Mouse (Mus musculus) neural tube, embryonic 12.5 days (tissue): ENCODE results near the gene Mmp28. TPM values are rescaled to one million over a fixed set of nuclear protein-coding genes. Genes with fewer than 3 reads are reported as not detected.

Source experiments
- ATAC-seq: fragments of 200-750 bp; cut with Nextera tagmentation; 2 replicates; pipeline ENCODE4 v1.8.0; 2017; ENCODE audit warnings: low read depth, mild to moderate bottlenecking, moderate TSS enrichment, moderate library complexity; ENCODE audit not compliant: low FRiP score
- H3K27ac ChIP-seq: fragments of 300-500 bp; sonication (generic); 2 replicates; pipeline ENCODE4 v1.5.1; 2016
- H3K27me3 ChIP-seq: fragments of 300-500 bp; sonication (generic); replicated peaks from 2 replicates; pipeline ENCODE4 v1.6.1; 2016; ENCODE audit warnings: mild to moderate bottlenecking
- H3K36me3 ChIP-seq: fragments of 300-500 bp; sonication (generic); 2 replicates; pipeline ENCODE4 v1.6.1; 2016; ENCODE audit warnings: mild to moderate bottlenecking
- H3K4me1 ChIP-seq: fragments of 300-500 bp; sonication (generic); 2 replicates; pipeline ENCODE4 v1.6.1; 2016
- H3K4me2 ChIP-seq: fragments of 300-500 bp; sonication (generic); replicated peaks from 2 replicates; pipeline ENCODE4 v1.6.1; 2016; ENCODE audit warnings: mild to moderate bottlenecking
- H3K4me3 ChIP-seq: fragments of 300-500 bp; sonication (generic); 2 replicates; pipeline ENCODE4 v1.5.1; 2016
- H3K9ac ChIP-seq: fragments of 300-500 bp; sonication (generic); 2 replicates; pipeline ENCODE4 v1.6.1; 2016; ENCODE audit warnings: mild to moderate bottlenecking
- H3K9me3 ChIP-seq: fragments of 300-500 bp; sonication (generic); 2 replicates; pipeline ENCODE4 v1.6.1; 2016; ENCODE audit warnings: mild to moderate bottlenecking
- WGBS: fragments of 180-500 bp; shearing (Covaris S2); methylation state at CpG from one replicate; pipeline ENCODE4 v1.1.7; 2016; 5-methylcytosine and 5-hydroxymethylcytosine counted together
- polyA plus RNA-seq: library from polyadenylated mRNA; unstranded; fragments of >200 nt; fragmentation: Nextera tagmentation; extraction: Ambion mirVana; gene quantifications from 2 replicates; pipeline ENCODE4 v1.2.1, GENCODE M21; 2016

Gene Mmp28
- polyA plus RNA-seq, 1 experiment from 2014 or later, result 2.4 TPM

- peaks cover 9% of the 10 kb centered on the region; the same call in 1 of the 2 replicates for H3K4me1 ChIP-seq
- H3K9ac ChIP-seq, result no peak overlapping the region
- H3K27me3 ChIP-seq, result peaks cover 35% of the 10 kb centered on the region
- no peak for ATAC-seq
- H3K9me3 ChIP-seq, result no peaks in the 10 kb centered on the region
- no peak overlapping the region for H3K4me2 ChIP-seq
- H3K4me3 ChIP-seq, result no peak overlapping the region
- 34% methylated on average over 4 of the region's 4 CpGs for WGBS
- H3K36me3 ChIP-seq, result no peaks in the 10 kb centered on the region
- H3K27ac ChIP-seq, result no peak overlapping the region
These were observed 42.5 kb downstream of the Mmp28 start for GRCm38 (mm10) chr11:83420338-83420737.

DNA sequence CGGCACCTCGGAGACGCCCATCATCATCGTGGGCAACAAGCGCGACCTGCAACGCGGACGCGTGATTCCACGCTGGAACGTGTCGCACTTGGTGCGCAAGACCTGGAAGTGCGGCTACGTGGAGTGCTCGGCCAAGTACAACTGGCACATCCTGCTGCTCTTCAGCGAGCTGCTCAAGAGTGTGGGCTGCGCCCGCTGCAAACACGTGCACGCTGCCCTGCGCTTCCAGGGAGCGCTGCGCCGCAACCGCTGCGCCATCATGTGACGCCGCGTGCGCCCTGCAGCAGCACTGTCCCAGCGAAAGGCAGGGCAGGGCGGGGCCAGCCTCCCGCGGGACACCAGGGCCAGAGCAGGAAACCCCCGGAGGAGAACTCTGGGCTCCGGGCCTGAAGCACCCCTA, 44.3 kb downstream of the Mmp28 start:
- no peaks in the 10 kb centered on the region for H3K36me3 ChIP-seq
- no peak for ATAC-seq
- H3K4me3 ChIP-seq, result no peak overlapping the region
- H3K9me3 ChIP-seq, result no peaks in the 10 kb centered on the region
- peaks cover 9% of the 10 kb centered on the region; the same call in 1 of the 2 replicates for H3K4me1 ChIP-seq
- 7% methylated on average over 38 of the region's 38 CpGs for WGBS
- H3K27me3 ChIP-seq, result peaks cover 36% of the 10 kb centered on the region
- no peak overlapping the region for H3K27ac ChIP-seq
- peak overlapping the region; percentile 48 for H3K4me2 ChIP-seq
- H3K9ac ChIP-seq, result no peak overlapping the region

- Histone ChIP-seq H3K4me1 (peaks cover 9% of the 10 kb centered on the region; the same call in 1 of the 2 replicates), H3K4me3 (no peak overlapping the region), H3K36me3 (no peaks in the 10 kb centered on the region), H3K9me3 (no peaks in the 10 kb centered on the region), H3K27me3 (peaks cover 34% of the 10 kb centered on the region), H3K27ac (no peak overlapping the region), H3K9ac (no peak overlapping the region), H3K4me2 (no peak overlapping the region)
- 83% methylated on average over 7 of the region's 7 CpGs for WGBS
- no peak for ATAC-seq
These were observed 45.2 kb downstream of the Mmp28 start for GRCm38 (mm10) chr11:83417708-83418107.

DNA sequence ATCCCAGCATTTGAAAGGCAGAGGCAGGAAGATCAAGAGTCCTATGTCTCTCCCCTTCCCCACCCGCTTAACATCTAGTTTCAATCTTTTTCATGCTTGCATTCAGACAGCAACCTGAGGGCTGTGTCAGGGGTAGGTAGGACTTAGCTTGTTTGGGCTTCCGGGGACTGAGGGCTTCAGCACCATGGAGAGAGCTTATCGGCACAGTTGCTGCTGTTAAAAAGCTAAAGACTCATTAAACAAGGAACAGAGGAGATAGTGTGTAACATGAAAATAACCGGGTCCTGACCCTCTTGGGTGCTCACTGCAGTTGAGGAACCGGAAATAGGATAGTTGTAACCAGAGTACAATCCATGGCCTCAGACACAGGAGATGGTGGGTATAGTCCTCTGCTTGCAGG, 45.8 kb downstream of the Mmp28 start:
- peaks cover 33% of the 10 kb centered on the region for H3K27me3 ChIP-seq
- no peak overlapping the region for H3K4me2 ChIP-seq
- peaks cover 9% of the 10 kb centered on the region; the same call in 1 of the 2 replicates for H3K4me1 ChIP-seq
- 20% methylated on average over 5 of the region's 5 CpGs for WGBS
- no peaks in the 10 kb centered on the region for H3K9me3 ChIP-seq
- H3K27ac ChIP-seq, result no peak overlapping the region
- ATAC-seq, result no peak
- H3K4me3 ChIP-seq, result no peak overlapping the region
- H3K36me3 ChIP-seq, result no peaks in the 10 kb centered on the region
- H3K9ac ChIP-seq, result no peak overlapping the region

DNA sequence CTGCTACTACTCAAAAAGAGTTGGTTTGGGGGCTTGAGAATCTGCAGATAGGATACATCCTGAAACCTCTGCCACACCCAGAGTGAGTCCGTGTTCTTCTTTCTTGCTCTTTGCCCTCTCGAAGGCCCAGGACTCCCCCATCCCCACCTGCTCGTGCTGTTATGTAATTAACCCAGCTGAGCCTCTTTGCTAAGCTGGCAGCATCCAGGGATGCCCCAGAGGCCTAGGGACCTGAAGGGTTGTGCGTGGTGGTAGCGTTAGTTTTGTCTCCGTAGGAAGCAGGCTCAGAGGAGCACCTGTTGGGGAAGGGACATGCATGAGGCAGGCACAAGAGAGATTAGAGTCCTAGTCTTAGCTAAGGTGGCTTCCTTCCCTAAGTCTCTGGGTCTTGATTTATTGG, 52.4 kb downstream of the Mmp28 start:
- ATAC-seq, result no peak
- 29% methylated on average over 6 of the region's 6 CpGs for WGBS

DNA sequence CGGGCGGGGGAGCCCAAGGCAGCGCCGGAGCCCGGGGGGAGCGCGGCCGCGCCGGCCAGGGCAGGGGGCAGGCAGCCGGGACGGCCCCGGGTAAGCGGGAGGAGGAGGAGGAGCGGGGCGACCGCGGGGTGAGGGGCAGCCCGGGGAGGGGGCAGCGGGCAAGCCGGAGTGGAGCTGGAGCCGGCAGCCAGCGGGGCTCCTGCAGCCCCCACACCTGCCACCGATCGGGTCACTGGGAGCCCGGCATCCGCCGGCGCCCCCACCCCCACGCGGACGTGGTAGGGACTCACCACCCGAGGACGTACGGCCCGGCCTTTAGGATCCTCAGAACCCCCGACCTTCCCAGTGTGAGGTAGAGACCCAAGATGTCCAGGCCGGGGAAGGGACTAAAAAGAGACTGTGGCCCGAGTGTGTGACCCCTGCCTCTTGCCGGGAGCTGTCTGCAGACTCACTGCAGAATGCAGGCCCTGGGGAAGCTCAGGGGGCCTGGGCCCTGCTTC, 53.0 kb downstream of the Mmp28 start:
- no peaks in the 10 kb centered on the region for H3K9me3 ChIP-seq
- peak; percentile 59 for ATAC-seq
- H3K4me2 ChIP-seq, result peak overlapping the region; percentile 90
- peak overlapping the region; percentile 93 for H3K9ac ChIP-seq
- peak overlapping the region; percentile 96 for H3K4me3 ChIP-seq
- H3K27ac ChIP-seq, result no peak overlapping the region
- 0 out of 2 replicates have a peak, but pooled peaks cover 3% of the 10 kb centered on the region for H3K27me3 ChIP-seq
- under 1% methylated on average over 23 of the region's 40 CpGs for WGBS
- peaks cover 17% of the 10 kb centered on the region for H3K4me1 ChIP-seq
- no peaks in the 10 kb centered on the region for H3K36me3 ChIP-seq

More for the DNA sequence above, 52.4 kb downstream of the Mmp28 start:
- H3K4me3 ChIP-seq, result peak overlapping the region; percentile 96
- H3K9ac ChIP-seq, result peak overlapping the region; percentile 93
- H3K4me1 ChIP-seq, result peaks cover 17% of the 10 kb centered on the region
- no peaks in the 10 kb centered on the region for H3K9me3 ChIP-seq
- H3K4me2 ChIP-seq, result peak overlapping the region; percentile 90
- H3K36me3 ChIP-seq, result no peaks in the 10 kb centered on the region
- H3K27ac ChIP-seq, result no peak overlapping the region
- H3K27me3 ChIP-seq, result 0 out of 2 replicates have a peak, but pooled peaks cover 3% of the 10 kb centered on the region

DNA sequence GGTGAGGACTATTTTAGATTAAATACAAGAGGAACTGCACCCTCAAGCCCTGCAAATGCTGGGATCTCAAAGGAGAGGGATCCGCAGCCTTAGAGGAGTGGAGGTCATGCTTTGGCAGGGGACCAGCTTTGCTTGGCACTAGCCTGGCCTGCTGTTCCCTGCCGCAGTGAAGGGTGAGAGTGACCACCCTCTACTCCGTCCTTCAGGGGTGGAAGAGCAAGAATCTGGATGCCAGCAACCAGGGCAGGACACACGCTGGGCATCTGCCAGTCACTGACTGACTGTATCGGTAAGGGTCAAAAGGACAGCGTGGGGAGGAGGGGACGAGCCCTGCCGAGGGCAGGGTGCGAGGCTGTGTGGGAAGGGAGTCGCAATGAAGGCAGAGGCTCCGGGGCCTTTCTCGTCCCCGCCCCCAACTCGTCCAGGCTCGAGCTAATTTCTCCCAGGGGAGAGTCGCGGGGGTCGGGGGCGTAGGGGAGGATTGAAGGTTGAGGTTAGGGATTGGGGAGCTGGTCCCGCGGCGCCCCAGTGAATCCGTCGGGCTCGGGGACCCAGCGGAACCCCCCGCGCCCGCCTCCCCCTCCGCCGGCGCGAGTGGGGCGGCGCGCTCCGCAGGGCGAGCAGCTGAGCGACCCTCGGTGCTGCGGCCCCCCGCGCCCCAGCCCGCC, 53.6 kb downstream of the Mmp28 start, which contains the start of gene Rasl10b:
Gene Rasl10b, plus strand, starts transcription at position 51 of the 668 bp plus-strand sequence.
- Histone ChIP-seq H3K27ac (no peak within 1 kb of the TSS), H3K36me3 (no peaks in the 10 kb centered on the region), H3K9ac (peak within 1 kb of the TSS; percentile 93), H3K4me3 (peak within 1 kb of the TSS; percentile 96), H3K9me3 (no peaks in the 10 kb centered on the region), H3K4me2 (peak within 1 kb of the TSS; percentile 90), H3K4me1 (peaks cover 17% of the 10 kb centered on the region), H3K27me3 (0 out of 2 replicates have a peak, but pooled peaks cover 3% of the 10 kb centered on the region)
- peak; percentile 83 for ATAC-seq
- under 1% methylated on average over 27 of the region's 44 CpGs for WGBS

- ATAC-seq, result no peak
- H3K4me2 ChIP-seq, result no peak overlapping the region
- H3K27me3 ChIP-seq, result no peaks in the 10 kb centered on the region
- 53% methylated on average over 8 of the region's 8 CpGs for WGBS
- no peaks in the 10 kb centered on the region for H3K9me3 ChIP-seq
- no peak overlapping the region for H3K27ac ChIP-seq
- H3K9ac ChIP-seq, result no peak overlapping the region
- peaks cover 17% of the 10 kb centered on the region for H3K4me1 ChIP-seq
- H3K4me3 ChIP-seq, result no peak overlapping the region
- peaks cover 9% of the 10 kb centered on the region for H3K36me3 ChIP-seq
These were observed 54.6 kb downstream of the Mmp28 start for GRCm38 (mm10) chr11:83408242-83408641.

DNA sequence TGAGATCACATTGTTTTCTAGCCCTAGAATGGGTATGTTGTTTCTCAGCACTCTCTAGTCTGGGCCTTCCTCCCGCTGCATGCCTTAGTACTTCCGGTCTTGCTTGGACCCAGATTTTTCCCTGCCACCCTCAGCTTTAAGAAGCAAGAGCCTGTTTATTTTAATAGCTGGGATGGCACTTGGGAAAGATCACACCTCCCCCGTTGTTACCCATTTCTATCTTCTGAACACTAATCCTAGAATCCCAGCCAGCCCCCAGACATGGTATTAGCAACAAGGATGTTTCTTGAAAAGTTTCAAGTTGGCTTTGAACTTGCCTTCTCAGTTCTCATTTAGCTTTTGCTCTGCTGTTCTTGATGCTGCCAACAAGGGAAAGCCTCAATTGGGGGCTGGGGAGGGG, 56.5 kb downstream of the Mmp28 start:
- H3K4me1 ChIP-seq, result peaks cover 12% of the 10 kb centered on the region
- no peaks in the 10 kb centered on the region for H3K27me3 ChIP-seq
- no peaks in the 10 kb centered on the region for H3K9me3 ChIP-seq
- 70% methylated on average over 3 of the region's 3 CpGs for WGBS
- H3K9ac ChIP-seq, result no peak overlapping the region
- no peak for ATAC-seq
- H3K4me3 ChIP-seq, result no peak overlapping the region
- H3K27ac ChIP-seq, result no peak overlapping the region
- H3K4me2 ChIP-seq, result no peak overlapping the region
- H3K36me3 ChIP-seq, result peaks cover 21% of the 10 kb centered on the region

- H3K4me3 ChIP-seq, result no peak overlapping the region
- no peak for ATAC-seq
- no peaks in the 10 kb centered on the region for H3K4me1 ChIP-seq
- no peak overlapping the region for H3K4me2 ChIP-seq
- H3K9ac ChIP-seq, result no peak overlapping the region
- no peak overlapping the region for H3K27ac ChIP-seq
- H3K27me3 ChIP-seq, result no peaks in the 10 kb centered on the region
- peaks cover 32% of the 10 kb centered on the region for H3K36me3 ChIP-seq
- H3K9me3 ChIP-seq, result no peaks in the 10 kb centered on the region
- WGBS, result 93% methylated on average over 7 of the region's 7 CpGs
These were observed 59.1 kb downstream of the Mmp28 start for GRCm38 (mm10) chr11:83403787-83404186.

GRCm38 (mm10) chr11:83398724-83399123, 64.1 kb downstream of the Mmp28 start:
- WGBS, result 88% methylated on average over 5 of the region's 5 CpGs
- H3K27me3 ChIP-seq, result no peaks in the 10 kb centered on the region
- H3K9me3 ChIP-seq, result no peaks in the 10 kb centered on the region
- H3K4me2 ChIP-seq, result no peak overlapping the region
- ATAC-seq, result no peak
- H3K4me1 ChIP-seq, result no peaks in the 10 kb centered on the region
- no peak overlapping the region for H3K27ac ChIP-seq
- H3K9ac ChIP-seq, result no peak overlapping the region
- no peak overlapping the region for H3K4me3 ChIP-seq
- H3K36me3 ChIP-seq, result peaks cover 49% of the 10 kb centered on the region

GRCm38 (mm10) chr11:83397626-83398025, 65.2 kb downstream of the Mmp28 start:
- Histone ChIP-seq H3K27ac (no peak overlapping the region), H3K9me3 (no peaks in the 10 kb centered on the region), H3K36me3 (peaks cover 45% of the 10 kb centered on the region), H3K4me2 (no peak overlapping the region), H3K4me1 (no peaks in the 10 kb centered on the region), H3K4me3 (no peak overlapping the region), H3K9ac (no peak overlapping the region), H3K27me3 (no peaks in the 10 kb centered on the region)
- WGBS, result 94% methylated on average over 7 of the region's 7 CpGs
- no peak for ATAC-seq
